ENCODE assay signal across 14 mouse cellular contexts in genomic region chr16:91847525-91848225, GRCm38 (mm10).
DNase-seq lines count a peak whose midpoint lies in the region; ATAC-seq and TF ChIP-seq lines count a peak whose summit lies in the region.
"Had no signal": no experiment of that assay in that cellular context is flagged by ENCODE, and none has a peak within 500 bp of the region (broad histone marks: within the 10 kb centered on the region; RNA-seq: fewer than 3 reads in every experiment).

No protein-coding gene starts in this region.

- H3K9ac ChIP-seq in limb, embryonic 15.5 days, result no peak overlapping the region
- no peak overlapping the region for H3K9ac ChIP-seq in midbrain, embryonic 14.5 days (replicated peaks; ENCODE audit: low read length)
- H3K9ac ChIP-seq: liver, embryonic 15.5 days had no signal

- 88% methylated on average over 13 of the region's 13 CpGs for WGBS in limb, embryonic 15.5 days
- WGBS in limb, embryonic 10.5 days, result 96% methylated on average over 13 of the region's 13 CpGs
- 81% methylated on average over 13 of the region's 13 CpGs for WGBS in heart, embryonic 10.5 days
- WGBS in midbrain, embryonic 14.5 days, result 91% methylated on average over 13 of the region's 13 CpGs

- ATAC-seq in limb, embryonic 15.5 days (ENCODE audit: insufficient number of reproducible peaks, low FRiP score, low TSS enrichment, low read depth), result no peak
- ATAC-seq in midbrain, embryonic 14.5 days (ENCODE audit: low FRiP score, low TSS enrichment), result no peak
- ATAC-seq: intestine, embryonic 16.5 days had no signal

- peak; percentile 68 for DNase-seq in gastrocnemius, adult 18-20 months (ENCODE audit: low spot score)
- no peak for DNase-seq in gastrocnemius, postnatal 36 days
- DNase-seq in limb, embryonic 10.5 days (ENCODE audit: low spot score), result no peak
- no peak for DNase-seq in heart, embryonic 10.5 days (ENCODE audit: low spot score)
- DNase-seq in urinary bladder, postnatal 36 days (ENCODE audit: low spot score in 2 of 2), result no peak
- DNase-seq in midbrain, embryonic 14.5 days, result no peak
- DNase-seq: adrenal gland, adult 8-10 months; B cell, adult 2 months; thymus, postnatal 25 days had no signal

- intact Hi-C loops in gastrocnemius, postnatal 36 days (cut with DNase I), result loop anchor here (5.0 kb wide), 1 partner anchor 70 kb away; no protein-coding TSS in a partner anchor

- no peak for TF ChIP-seq POLR2A in testis, adult 2 months (IDR thresholded peaks at IDR 0.05; ENCODE audit: control insufficient read depth, low read depth, low read length)

- H3K36me3 ChIP-seq in limb, embryonic 15.5 days, result peaks cover 33% of the 10 kb centered on the region
- H3K36me3 ChIP-seq in limb, embryonic 10.5 days, result peaks cover 84% of the 10 kb centered on the region
- peaks cover 71% of the 10 kb centered on the region for H3K36me3 ChIP-seq in heart, embryonic 10.5 days
- no peaks in the 10 kb centered on the region for H3K36me3 ChIP-seq in testis, adult 2 months (ENCODE audit: control insufficient read depth, insufficient read depth, low read length)
- peaks cover 78% of the 10 kb centered on the region for H3K36me3 ChIP-seq in midbrain, embryonic 14.5 days (ENCODE audit: control insufficient read depth, insufficient read depth, low read length)

- no peaks in the 10 kb centered on the region for H3K9me3 ChIP-seq in limb, embryonic 15.5 days
- no peaks in the 10 kb centered on the region for H3K9me3 ChIP-seq in limb, embryonic 10.5 days (replicated peaks)
- H3K9me3 ChIP-seq in heart, embryonic 10.5 days, result no peaks in the 10 kb centered on the region
- no peaks in the 10 kb centered on the region for H3K9me3 ChIP-seq in midbrain, embryonic 14.5 days (ENCODE audit: control insufficient read depth, low read length)
- H3K9me3 ChIP-seq: liver, embryonic 15.5 days had no signal

- no peak for TF ChIP-seq CTCF in testis, adult 2 months (IDR thresholded peaks at IDR 0.05; ENCODE audit: control insufficient read depth, insufficient read depth, insufficient replicate concordance, low read depth, low read length)

- H3K27me3 ChIP-seq in limb, embryonic 15.5 days, result no peaks in the 10 kb centered on the region
- H3K27me3 ChIP-seq in limb, embryonic 10.5 days (ENCODE audit: low read depth, poor library complexity, severe bottlenecking), result no peaks in the 10 kb centered on the region
- no peaks in the 10 kb centered on the region for H3K27me3 ChIP-seq in heart, embryonic 10.5 days (ENCODE audit: insufficient read depth, poor library complexity, severe bottlenecking)
- H3K27me3 ChIP-seq in testis, adult 2 months (ENCODE audit: control insufficient read depth, insufficient read depth, low read length), result no peaks in the 10 kb centered on the region
- H3K27me3 ChIP-seq in midbrain, embryonic 14.5 days (ENCODE audit: control insufficient read depth, insufficient read depth, low read length), result no peaks in the 10 kb centered on the region

- no peak overlapping the region for H3K4me2 ChIP-seq in limb, embryonic 15.5 days
- no peak overlapping the region for H3K4me2 ChIP-seq in midbrain, embryonic 14.5 days (ENCODE audit: low read length)
- H3K4me2 ChIP-seq: liver, embryonic 15.5 days had no signal

- no peak overlapping the region for H3K4me3 ChIP-seq in limb, embryonic 15.5 days
- H3K4me3 ChIP-seq in limb, embryonic 10.5 days, result no peak overlapping the region
- no peak overlapping the region for H3K4me3 ChIP-seq in heart, embryonic 10.5 days
- no peak overlapping the region for H3K4me3 ChIP-seq in testis, adult 2 months (ENCODE audit: control insufficient read depth, low read depth, low read length)
- H3K4me3 ChIP-seq in midbrain, embryonic 14.5 days (replicated peaks; ENCODE audit: low read depth, low read length), result no peak overlapping the region
- H3K4me3 ChIP-seq: left cerebral cortex, adult 2 months; liver, embryonic 15.5 days had no signal

- 0 out of 2 replicates have a peak overlapping the region, but pooled peaks have one; percentile 83 for H3K27ac ChIP-seq in limb, embryonic 15.5 days
- H3K27ac ChIP-seq in limb, embryonic 10.5 days, result no peak overlapping the region
- peak overlapping the region; percentile 70 for H3K27ac ChIP-seq in heart, embryonic 10.5 days
- H3K27ac ChIP-seq in testis, adult 2 months (ENCODE audit: control insufficient read depth, insufficient read depth, low read depth, low read length), result peak overlapping the region; percentile 52; the same call in 1 of the 2 replicates
- H3K27ac ChIP-seq in midbrain, embryonic 14.5 days (replicated peaks; ENCODE audit: low read depth, low read length), result no peak overlapping the region
- H3K27ac ChIP-seq: left cerebral cortex, adult 2 months had no signal

- peaks cover 56% of the 10 kb centered on the region for H3K4me1 ChIP-seq in limb, embryonic 15.5 days
- peaks cover 30% of the 10 kb centered on the region for H3K4me1 ChIP-seq in limb, embryonic 10.5 days
- peaks cover 44% of the 10 kb centered on the region for H3K4me1 ChIP-seq in heart, embryonic 10.5 days
- H3K4me1 ChIP-seq in testis, adult 2 months (ENCODE audit: control insufficient read depth, insufficient read depth, low read length), result peaks cover 15% of the 10 kb centered on the region
- no peaks in the 10 kb centered on the region for H3K4me1 ChIP-seq in midbrain, embryonic 14.5 days (ENCODE audit: control insufficient read depth, insufficient read depth, low read length)

Comparison
In these comparisons a context has a peak if more than half of its experiments do, and no peak if none do; other contexts are left out.
1. H3K27ac ChIP-seq: peak in limb, embryonic 15.5 days (single experiment), heart, embryonic 10.5 days (single experiment) and testis, adult 2 months (single experiment); none in limb, embryonic 10.5 days (single experiment) and midbrain, embryonic 14.5 days (single experiment).